In the genomic region with DNA sequence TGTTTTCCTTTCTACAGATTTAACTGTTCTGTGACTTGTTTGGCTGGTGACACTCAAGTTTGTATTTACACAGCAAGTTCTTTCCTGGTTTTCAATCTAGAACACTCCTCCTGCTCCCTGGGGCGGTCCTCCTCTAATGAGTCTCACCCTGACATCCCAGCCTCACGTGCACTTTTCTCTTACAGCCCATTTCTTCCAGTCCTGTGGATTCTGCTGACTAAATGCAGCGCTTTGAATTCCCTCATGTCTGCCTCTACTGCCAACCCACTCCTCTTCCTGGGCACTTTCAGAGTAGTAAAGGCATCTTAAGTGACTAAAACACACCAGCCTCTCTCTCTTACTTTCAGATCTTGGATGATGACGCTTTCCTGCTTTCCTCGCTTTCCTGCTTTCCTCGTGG, we compare ENCODE assay signal across 8 mouse cellular contexts. TPM values are rescaled to one million over a fixed set of nuclear protein-coding genes. Genes with fewer than 3 reads are reported as not detected.
DNase-seq lines count a peak whose midpoint lies in the region; ATAC-seq and TF ChIP-seq lines count a peak whose summit lies in the region.

No protein-coding gene starts in this region.

- no peaks in the 10 kb centered on the region for H3K27me3 ChIP-seq in heart, embryonic 12.5 days (replicated peaks)
- no peaks in the 10 kb centered on the region for H3K27me3 ChIP-seq in hindbrain, postnatal 0 days (ENCODE audit: insufficient read depth, low read length)
- H3K27me3 ChIP-seq in liver, embryonic 14.5 days (ENCODE audit: control insufficient read depth, insufficient read depth, low read length), result no peaks in the 10 kb centered on the region
- H3K27me3 ChIP-seq in stomach, postnatal 0 days (ENCODE audit: control insufficient read depth, insufficient read depth, low read length), result no peaks in the 10 kb centered on the region

- no peaks in the 10 kb centered on the region for H3K36me3 ChIP-seq in heart, embryonic 12.5 days
- no peaks in the 10 kb centered on the region for H3K36me3 ChIP-seq in hindbrain, postnatal 0 days (ENCODE audit: insufficient read depth, low read length)
- peaks cover 4% of the 10 kb centered on the region for H3K36me3 ChIP-seq in liver, embryonic 14.5 days (replicated peaks; ENCODE audit: control insufficient read depth, insufficient read depth, low read depth)
- H3K36me3 ChIP-seq in stomach, postnatal 0 days (ENCODE audit: control insufficient read depth, insufficient read depth, low read length), result no peaks in the 10 kb centered on the region

- peak overlapping the region; percentile 83 for H3K4me2 ChIP-seq in heart, embryonic 12.5 days
- peak overlapping the region; percentile 69 for H3K4me2 ChIP-seq in hindbrain, postnatal 0 days (ENCODE audit: low read depth, low read length)
- peak overlapping the region; percentile 96 for H3K4me2 ChIP-seq in liver, embryonic 14.5 days (ENCODE audit: low read depth)
- H3K4me2 ChIP-seq in stomach, postnatal 0 days (replicated peaks; ENCODE audit: low read depth), result peak overlapping the region; percentile 60

- H3K4me1 ChIP-seq in heart, embryonic 12.5 days (replicated peaks), result peaks cover 14% of the 10 kb centered on the region
- H3K4me1 ChIP-seq in bone marrow, adult 2 months (ENCODE audit: control insufficient read depth, insufficient read depth, low read length), result no peaks in the 10 kb centered on the region; the same call in 1 of the 2 replicates
- H3K4me1 ChIP-seq in hindbrain, postnatal 0 days (ENCODE audit: insufficient read depth, low read length), result 0 out of 2 replicates have a peak, but pooled peaks cover 3% of the 10 kb centered on the region
- H3K4me1 ChIP-seq in liver, embryonic 14.5 days (replicated peaks; ENCODE audit: control insufficient read depth in 2 of 2, insufficient read depth in 2 of 2, low read length in 1 of 2), result peaks cover 53 to 58% of the 10 kb centered on the region in 2 experiments
- H3K4me1 ChIP-seq in stomach, postnatal 0 days (replicated peaks; ENCODE audit: control insufficient read depth, insufficient read depth), result no peaks in the 10 kb centered on the region

- no peak for ATAC-seq in heart, embryonic 12.5 days (ENCODE audit: insufficient number of reproducible peaks, low FRiP score)
- ATAC-seq in hindbrain, postnatal 0 days, result no peak
- ATAC-seq in liver, embryonic 14.5 days (ENCODE audit: insufficient read depth), result no peak
- ATAC-seq in stomach, postnatal 0 days (ENCODE audit: low FRiP score, low TSS enrichment), result peak; percentile 49

- H3K27ac ChIP-seq in heart, embryonic 12.5 days (ENCODE audit: poor library complexity, severe bottlenecking), result peak overlapping the region; percentile 87
- no peak overlapping the region for H3K27ac ChIP-seq in bone marrow, adult 2 months (ENCODE audit: control insufficient read depth, insufficient read depth, low read depth, low read length, poor library complexity)
- H3K27ac ChIP-seq in hindbrain, postnatal 0 days, result peak overlapping the region; percentile 75; the same call in 1 of the 2 replicates
- H3K27ac ChIP-seq in liver, embryonic 14.5 days, result peak overlapping the region; percentile 84
- peak overlapping the region; percentile 86 for H3K27ac ChIP-seq in stomach, postnatal 0 days (replicated peaks)

- TF ChIP-seq EP300 in liver, embryonic 14.5 days (IDR thresholded peaks at IDR 0.05; ENCODE audit: low read depth), result no peak
- TF ChIP-seq EP300 in stomach, postnatal 0 days (optimal IDR thresholded peaks at IDR 0.05), result no peak

- WGBS in heart, embryonic 12.5 days, result 7% methylated on average over 6 of the region's 6 CpGs
- WGBS in bone marrow, adult 2 months, result 17% methylated on average over 6 of the region's 6 CpGs
- 2% methylated on average over 6 of the region's 6 CpGs for WGBS in hindbrain, postnatal 0 days
- 9% methylated on average over 6 of the region's 6 CpGs for whole genome bisulfite sequencing in liver, embryonic 14.5 days (ENCODE audit: insufficient replicate concordance)
- WGBS in stomach, postnatal 0 days, result 4% methylated on average over 6 of the region's 6 CpGs

- no peaks in the 10 kb centered on the region for H3K9me3 ChIP-seq in heart, embryonic 12.5 days (replicated peaks)
- H3K9me3 ChIP-seq in hindbrain, postnatal 0 days (ENCODE audit: low read length), result no peaks in the 10 kb centered on the region
- no peaks in the 10 kb centered on the region for H3K9me3 ChIP-seq in liver, embryonic 14.5 days (ENCODE audit: control insufficient read depth, low read length)
- no peaks in the 10 kb centered on the region for H3K9me3 ChIP-seq in stomach, postnatal 0 days (ENCODE audit: control insufficient read depth, low read length)

- H3K9ac ChIP-seq in heart, embryonic 12.5 days, result peak overlapping the region; percentile 83
- H3K9ac ChIP-seq in hindbrain, postnatal 0 days (replicated peaks; ENCODE audit: low read length), result peak overlapping the region; percentile 54
- H3K9ac ChIP-seq in liver, embryonic 14.5 days (replicated peaks), result peak overlapping the region; percentile 92
- H3K9ac ChIP-seq in stomach, postnatal 0 days (ENCODE audit: low read length), result peak overlapping the region; percentile 72

- H3K4me3 ChIP-seq in heart, embryonic 12.5 days, result peak overlapping the region; percentile 67
- H3K4me3 ChIP-seq in bone marrow, adult 2 months (replicated peaks; ENCODE audit: control insufficient read depth, low read depth, low read length), result peak overlapping the region; percentile 44
- H3K4me3 ChIP-seq in hindbrain, postnatal 0 days (ENCODE audit: low read length), result peak overlapping the region; percentile 53
- H3K4me3 ChIP-seq in liver, embryonic 14.5 days (ENCODE audit: insufficient read depth in 1 of 2, low read depth in 2 of 2, low read length in 2 of 2), result peak overlapping the region; percentile 84 to 90
- peak overlapping the region; percentile 66 for H3K4me3 ChIP-seq in stomach, postnatal 0 days (ENCODE audit: low read depth, low read length)

- TF ChIP-seq POLR2A in bone marrow, adult 2 months (IDR thresholded peaks at IDR 0.05; ENCODE audit: borderline replicate concordance, control insufficient read depth, low read depth, low read length), result no peak

- DNase-seq in heart, adult 11 months, result no peak
- peak; percentile 3 for DNase-seq in hindbrain, postnatal 0 days (ENCODE audit: low spot score)
- DNase-seq in liver, embryonic 14.5 days (ENCODE audit: low read depth in 3 of 3, low spot score in 3 of 3), result no peak
- peak; percentile 58 for DNase-seq in stomach, postnatal 0 days (ENCODE audit: low spot score)
- no peak for DNase-seq in thymus, adult 18-20 months
- no peak for DNase-seq in frontal cortex, postnatal 10 days (ENCODE audit: low spot score in 2 of 2)

- TF ChIP-seq CTCF in bone marrow, adult 2 months (IDR thresholded peaks at IDR 0.05; ENCODE audit: control insufficient read depth, insufficient read depth, low read length), result no peak
- TF ChIP-seq CTCF in hindbrain, postnatal 0 days (IDR thresholded peaks at IDR 0.05; ENCODE audit: low read depth), result no peak
- no peak for TF ChIP-seq CTCF in liver, embryonic 14.5 days (IDR thresholded peaks at IDR 0.05; ENCODE audit: low read depth)
- no peak for TF ChIP-seq CTCF in stomach, postnatal 0 days (IDR thresholded peaks at IDR 0.05; ENCODE audit: low read depth)

RNA-seq across cellular contexts. Expression of a gene that starts 0.9 kb away (rescaled TPM):
- 20.2 and 21.3 TPM in 2 replicates for polyA plus RNA-seq in heart, embryonic 12.5 days (2016; fragmentation: Nextera tagmentation; extraction: Ambion mirVana)
- polyA plus RNA-seq in bone marrow, adult 2 months (2011; ENCODE audit: insufficient read depth, insufficient read length, low replicate concordance, missing spikeins), result 7.3 and 8.5 TPM in 2 replicates
- total RNA-seq in hindbrain, postnatal 0 days (2014; rRNA removed), result 5.6 and 14.7 TPM in 2 replicates
- 15.3 and 15.4 TPM in 2 replicates for polyA plus RNA-seq in hindbrain, postnatal 0 days (2015; fragmentation: Nextera tagmentation; extraction: Ambion mirVana)
- 34.2 and 37.9 TPM in 2 replicates for polyA plus RNA-seq in liver, embryonic 14.5 days (2012; rRNA removed)
- polyA plus RNA-seq in liver, embryonic 14.5 days (2014; fragmentation: Nextera tagmentation; extraction: Ambion mirVana), result 64.6 and 69.5 TPM in 2 replicates
- 47.9 and 54.2 TPM in 2 replicates for polyA plus RNA-seq in stomach, postnatal 0 days (2015; fragmentation: Nextera tagmentation; extraction: Ambion mirVana)

RNA-seq across cellular contexts. Expression of a gene that starts 19.3 kb away (rescaled TPM):
- 22.1 and 24.4 TPM in 2 replicates for polyA plus RNA-seq in heart, embryonic 12.5 days (2016; fragmentation: Nextera tagmentation; extraction: Ambion mirVana)
- polyA plus RNA-seq in bone marrow, adult 2 months (2011; ENCODE audit: insufficient read depth, insufficient read length, low replicate concordance, missing spikeins), result not detected in 2 replicates
- total RNA-seq in hindbrain, postnatal 0 days (2014; rRNA removed), result 0.18 and 3.1 TPM in 2 replicates
- polyA plus RNA-seq in hindbrain, postnatal 0 days (2015; fragmentation: Nextera tagmentation; extraction: Ambion mirVana), result 3.4 and 3.9 TPM in 2 replicates
- 1.7 and 3.0 TPM in 2 replicates for polyA plus RNA-seq in liver, embryonic 14.5 days (2012; rRNA removed)
- 1.5 and 1.6 TPM in 2 replicates for polyA plus RNA-seq in liver, embryonic 14.5 days (2014; fragmentation: Nextera tagmentation; extraction: Ambion mirVana)
- polyA plus RNA-seq in stomach, postnatal 0 days (2015; fragmentation: Nextera tagmentation; extraction: Ambion mirVana), result 0.05 and 0.15 TPM in 2 replicates

Comparison
In these comparisons a context has a peak if more than half of its experiments do, and no peak if none do; other contexts are left out.
1. DNase-seq: peak in hindbrain, postnatal 0 days (single experiment) and stomach, postnatal 0 days (single experiment); none in heart, adult 11 months (single experiment), liver, embryonic 14.5 days (0 of 3), thymus, adult 18-20 months (0 of 2) and frontal cortex, postnatal 10 days (0 of 2).
2. Peak in every context shown above with its lines, with median percentiles within 50 percentile points of each other: H3K4me2 ChIP-seq, H3K4me3 ChIP-seq and H3K9ac ChIP-seq.